Mouse (Mus musculus) layer of hippocampus, adult 11-12 months (tissue): ENCODE data around the gene Zbtb48.
A peak's percentile ranks its signal among the peaks of the same experiment; 100 is the strongest.

ENCODE experiments used
- DNase-seq: peaks from one replicate; pipeline ENCODE4 v3.0.0; 2022; ENCODE audit warnings: low spot score

Zbtb48 gene

GRCm38 (mm10) chr4:152029087-152029486 is 1.6 kb upstream of the Zbtb48 start:
- no peak for DNase-seq

- no peak for DNase-seq
Observed at GRCm38 (mm10) chr4:152028456-152028855, 985 bp upstream of the Zbtb48 start.

GRCm38 (mm10) chr4:152026751-152027508 is 541 bp downstream of the Zbtb48 start:
- DNase-seq = no peak

- no peak for DNase-seq
Observed at GRCm38 (mm10) chr4:152024525-152024924, 2.9 kb downstream of the Zbtb48 start.

GRCm38 (mm10) chr4:152022506-152022905 is 5.0 kb downstream of the Zbtb48 start:
- no peak for DNase-seq

GRCm38 (mm10) chr4:152021568-152022097 is 5.8 kb downstream of the Zbtb48 start:
- no peak for DNase-seq

- DNase-seq = no peak
Observed at GRCm38 (mm10) chr4:152020024-152020423, 7.4 kb downstream of the Zbtb48 start.

GRCm38 (mm10) chr4:152019073-152019472 is 8.4 kb downstream of the Zbtb48 start:
- DNase-seq = no peak

GRCm38 (mm10) chr4:152013036-152013813 is 14.2 kb downstream of the Zbtb48 start:
- DNase-seq = no peak

GRCm38 (mm10) chr4:152012109-152012508 is 15.4 kb downstream of the Zbtb48 start:
- DNase-seq = no peak

GRCm38 (mm10) chr4:152011171-152011760 is 16.2 kb downstream of the Zbtb48 start:
- DNase-seq = no peak

GRCm38 (mm10) chr4:152010707-152011134 is 16.8 kb downstream of the Zbtb48 start:
- no peak for DNase-seq

GRCm38 (mm10) chr4:152010091-152010706 is 17.3 kb downstream of the Zbtb48 start:
- DNase-seq = no peak

GRCm38 (mm10) chr4:152009076-152010051 is 18.1 kb downstream of the Zbtb48 start:
- DNase-seq = peak; percentile 71

GRCm38 (mm10) chr4:152008622-152009075 is 18.8 kb downstream of the Zbtb48 start, which contains the start of gene Klhl21:
TSS of gene Klhl21 (plus strand) at chr4:152008803.
- peak; percentile 96 for DNase-seq

- DNase-seq = no peak
Observed at GRCm38 (mm10) chr4:152008148-152008500, 19.3 kb downstream of the Zbtb48 start.

- DNase-seq = peak; percentile 46
Observed at GRCm38 (mm10) chr4:152007481-152008147, 19.9 kb downstream of the Zbtb48 start.

GRCm38 (mm10) chr4:152006812-152007211 is 20.7 kb downstream of the Zbtb48 start:
- DNase-seq = no peak

GRCm38 (mm10) chr4:152006137-152006536 is 21.3 kb downstream of the Zbtb48 start:
- no peak for DNase-seq

GRCm38 (mm10) chr4:152002063-152002462 is 25.4 kb downstream of the Zbtb48 start:
- DNase-seq = no peak
